Mouse (Mus musculus) liver, adult 2 months (tissue): Measurements from ENCODE around the gene Cldn20.

Source experiments
- CTCF ChIP-seq: fragments of 200-500 bp; IDR thresholded peaks from 2 replicates; pipeline ENCODE4 v1.5.1; 2011; ENCODE audit warnings: low read depth, low read length, control low read depth
- POLR2A ChIP-seq: fragments of 200-500 bp; IDR thresholded peaks from 2 replicates; pipeline ENCODE4 v1.6.1; 2011; ENCODE audit warnings: low read length, control low read depth; ENCODE audit not compliant: insufficient read depth; ENCODE audit errors: extremely low read depth

DNA sequence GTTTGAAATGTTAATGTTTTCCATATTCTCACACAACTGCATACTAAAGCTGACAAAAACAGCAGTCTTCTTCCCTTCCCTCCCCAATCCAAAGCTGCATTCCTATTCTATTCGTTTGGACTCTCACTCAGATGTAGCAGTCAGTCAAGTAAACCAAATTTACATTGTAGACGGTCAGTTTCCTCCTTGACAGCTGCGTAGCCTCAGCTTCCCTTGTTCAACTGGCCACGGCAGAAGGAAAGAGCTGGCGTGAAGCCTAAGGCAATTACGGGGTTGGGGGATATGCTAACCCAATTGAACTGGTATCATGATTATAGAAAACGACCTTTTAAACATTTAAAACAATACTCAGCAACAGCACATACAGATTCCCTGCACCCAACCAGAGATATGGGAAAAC is 15.4 kb downstream of the Cldn20 start:
- TF ChIP-seq POLR2A = no peak
- TF ChIP-seq CTCF = no peak
